Mouse (Mus musculus): ENCODE results near the gene Cbfb. TPM values are rescaled to one million over a fixed set of nuclear protein-coding genes. Genes with fewer than 3 reads are reported as not detected.

Cbfb gene
- total and polyA plus RNA-seq, 3 experiments: 32.5 to 37.9 TPM; not detected in 1

DNA sequence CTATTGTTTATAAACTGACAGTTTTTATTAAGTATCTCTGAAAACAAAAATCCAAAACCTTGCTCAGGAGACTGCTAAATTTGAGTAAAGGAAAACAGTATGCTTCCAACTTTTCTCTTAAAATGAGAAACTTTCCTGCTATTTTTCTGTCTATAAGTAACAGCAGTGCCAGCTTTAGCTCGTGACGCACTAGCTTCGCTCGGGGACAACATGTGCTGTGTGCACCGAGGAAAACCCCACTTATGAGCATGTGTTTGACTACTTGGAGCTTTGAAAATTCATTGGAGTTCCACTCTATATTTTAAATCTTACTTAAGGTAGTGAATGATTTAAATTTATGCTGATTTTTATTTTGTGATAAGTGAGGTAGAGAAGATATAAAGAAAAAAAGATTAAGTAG lies 21.7 kb downstream of the Cbfb start:
- H3K9ac ChIP-seq (ENCODE audit: control insufficient read depth, low read depth, low read length, poor library complexity, severe bottlenecking): no peak overlapping the region

DNA sequence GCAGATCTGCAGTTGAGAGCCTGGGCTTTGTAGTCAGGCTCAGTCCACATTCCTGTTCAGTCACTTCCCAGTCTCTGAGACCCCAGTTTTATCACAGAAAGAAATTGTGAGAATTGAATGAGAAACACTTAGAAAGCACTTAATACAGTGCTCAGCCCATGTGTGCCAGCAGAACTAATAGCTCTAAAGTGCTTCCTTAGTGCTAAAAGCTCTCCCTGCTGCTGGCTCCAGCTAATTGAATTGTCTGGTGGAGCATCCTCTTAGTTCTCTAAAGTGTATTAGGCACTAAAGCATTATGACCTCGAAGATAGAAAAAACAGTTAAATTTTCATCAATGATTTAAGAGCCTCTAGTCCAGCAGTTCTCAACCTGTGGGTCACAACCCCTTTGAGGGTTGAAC lies 35.3 kb downstream of the Cbfb start:
- no peaks in the 10 kb centered on the region for H3K9me3 ChIP-seq (replicated peaks; ENCODE audit: insufficient read depth, low read length)
- H3K27me3 ChIP-seq (ENCODE audit: control insufficient read depth in 1 of 2, insufficient read depth in 2 of 2, low read length in 2 of 2): no peaks in the 10 kb centered on the region
- no peak overlapping the region for H3K27ac ChIP-seq (ENCODE audit: control insufficient read depth, low read depth, low read length)
- no peak for DNase-seq (ENCODE audit: low read depth, low spot score)
- peaks cover 22 to 27% of the 10 kb centered on the region in 2 experiments for H3K4me1 ChIP-seq (ENCODE audit: control insufficient read depth in 1 of 2, insufficient read depth in 2 of 2, low read length in 2 of 2)
- no peak for TF ChIP-seq POLR2A (IDR thresholded peaks at IDR 0.05; ENCODE audit: control insufficient read depth in 1 of 2, insufficient read depth in 1 of 2, low read depth in 1 of 2, low read length in 2 of 2, poor library complexity in 1 of 2)
- no peak for TF ChIP-seq CHD2 (IDR thresholded peaks at IDR 0.05; ENCODE audit: low read length)
- no peak for TF ChIP-seq TCF12 (IDR thresholded peaks at IDR 0.05; ENCODE audit: low read depth, low read length)
- no peak for TF ChIP-seq GABPA (IDR thresholded peaks at IDR 0.05; ENCODE audit: low read depth, low read length)
- TF ChIP-seq TBP (IDR thresholded peaks at IDR 0.05; ENCODE audit: low read depth, low read length): no peak
- no peak for TF ChIP-seq TAL1 (IDR thresholded peaks at IDR 0.05; ENCODE audit: low read length)
- no peak for TF ChIP-seq UBTF (IDR thresholded peaks at IDR 0.05; ENCODE audit: borderline replicate concordance, insufficient read depth, low read depth, low read length)
- TF ChIP-seq NELFE (IDR thresholded peaks at IDR 0.05; ENCODE audit: low read depth, low read length): no peak
- H3K36me3 ChIP-seq (ENCODE audit: control insufficient read depth in 1 of 2, insufficient read depth in 2 of 2, low read length in 2 of 2): peaks cover 8 to 37% of the 10 kb centered on the region in 2 experiments
- no peak overlapping the region for H3K9ac ChIP-seq (ENCODE audit: control insufficient read depth, low read depth, low read length, poor library complexity, severe bottlenecking)
- H3K4me3 ChIP-seq (ENCODE audit: control insufficient read depth in 1 of 2, insufficient read depth in 1 of 2, low read depth in 2 of 2, low read length in 2 of 2): no peak overlapping the region
- H3K79me2 ChIP-seq (ENCODE audit: control insufficient read depth, insufficient read depth, low read length, poor library complexity): no peaks in the 10 kb centered on the region; the same call in 1 of the 2 replicates

More for the DNA sequence above, 21.7 kb downstream of the Cbfb start:
- Histone ChIP-seq H3K4me1 (ENCODE audit: control insufficient read depth in 1 of 2, insufficient read depth in 2 of 2, low read length in 2 of 2) (no peaks in the 10 kb centered on the region), H3K9me3 (replicated peaks; ENCODE audit: insufficient read depth, low read length) (no peaks in the 10 kb centered on the region), H3K27ac (ENCODE audit: control insufficient read depth, low read depth, low read length) (no peak overlapping the region), H3K27me3 (ENCODE audit: control insufficient read depth in 1 of 2, insufficient read depth in 2 of 2, low read length in 2 of 2) (no peaks in the 10 kb centered on the region), H3K36me3 (ENCODE audit: control insufficient read depth in 1 of 2, insufficient read depth in 2 of 2, low read length in 2 of 2) (peaks cover 0 to 2% of the 10 kb centered on the region in 2 experiments; a peak in 2 of 4 replicates), H3K4me3 (ENCODE audit: control insufficient read depth in 1 of 2, insufficient read depth in 1 of 2, low read depth in 2 of 2, low read length in 2 of 2) (no peak overlapping the region), H3K79me2 (ENCODE audit: control insufficient read depth, insufficient read depth, low read length, poor library complexity) (peaks cover 2% of the 10 kb centered on the region; the same call in 1 of the 2 replicates)
- TF ChIP-seq ELF1 (IDR thresholded peaks at IDR 0.05; ENCODE audit: low read depth, low read length) (no peak), CHD2 (IDR thresholded peaks at IDR 0.05; ENCODE audit: low read length) (no peak), ZC3H11A (IDR thresholded peaks at IDR 0.05; ENCODE audit: low read depth, low read length) (no peak)
- no peak for DNase-seq (ENCODE audit: low read depth, low spot score)

DNA sequence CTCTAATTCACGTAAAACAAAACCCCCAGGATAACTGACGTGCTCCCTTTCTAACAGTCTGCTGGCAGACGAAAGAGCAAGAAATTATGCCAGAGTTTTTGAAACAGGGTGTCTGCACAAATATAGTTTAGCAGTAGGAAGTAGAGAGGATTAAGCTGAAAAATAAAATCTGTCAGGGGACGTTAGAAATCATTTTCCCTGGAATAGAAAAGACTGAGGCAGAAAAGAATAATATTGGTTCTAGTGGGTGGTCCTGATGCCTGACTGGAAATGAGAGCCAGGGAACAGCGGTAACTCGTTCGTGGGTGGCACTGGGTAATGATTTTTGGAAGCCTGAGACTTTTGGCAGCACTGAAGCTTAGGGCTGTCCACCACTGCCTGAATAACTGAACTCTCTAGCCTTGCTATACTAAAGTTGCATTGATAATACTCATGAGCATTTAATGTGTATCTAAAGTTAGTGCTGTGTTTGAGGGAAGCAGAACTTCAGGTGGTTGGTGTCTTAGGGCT lies 36.3 kb downstream of the Cbfb start:
- TF ChIP-seq POLR2AphosphoS2 (IDR thresholded peaks at IDR 0.05; ENCODE audit: low read length): no peak
- H3K79me2 ChIP-seq (ENCODE audit: control insufficient read depth, insufficient read depth, low read length, poor library complexity): no peaks in the 10 kb centered on the region; the same call in 1 of the 2 replicates
- peak overlapping the region; percentile 14; the same call in 1 of the 2 replicates for H3K27ac ChIP-seq (ENCODE audit: control insufficient read depth, low read depth, low read length)
- H3K4me3 ChIP-seq (ENCODE audit: control insufficient read depth in 1 of 2, insufficient read depth in 1 of 2, low read depth in 2 of 2, low read length in 2 of 2): no peak overlapping the region
- H3K9me3 ChIP-seq (replicated peaks; ENCODE audit: insufficient read depth, low read length): no peaks in the 10 kb centered on the region
- H3K27me3 ChIP-seq (ENCODE audit: control insufficient read depth in 1 of 2, insufficient read depth in 2 of 2, low read length in 2 of 2): no peaks in the 10 kb centered on the region
- DNase-seq (ENCODE audit: low read depth, low spot score): no peak
- peaks cover 8 to 37% of the 10 kb centered on the region in 2 experiments for H3K36me3 ChIP-seq (ENCODE audit: control insufficient read depth in 1 of 2, insufficient read depth in 2 of 2, low read length in 2 of 2)
- peaks cover 22 to 27% of the 10 kb centered on the region in 2 experiments for H3K4me1 ChIP-seq (ENCODE audit: control insufficient read depth in 1 of 2, insufficient read depth in 2 of 2, low read length in 2 of 2)
- H3K9ac ChIP-seq (ENCODE audit: control insufficient read depth, low read depth, low read length, poor library complexity, severe bottlenecking): no peak overlapping the region

All from MEL (cell line).